Mouse (Mus musculus) kidney, adult 2 months (tissue): ENCODE measurements around the gene Asic5.

Experiments used
- CTCF ChIP-seq: fragments of 200-500 bp; conservative IDR thresholded peaks from 2 replicates; pipeline ENCODE4 v1.5.1; 2011; ENCODE audit warnings: low read depth, mild to moderate bottlenecking, control low read depth, low read length, moderate library complexity, mixed read lengths; ENCODE audit not compliant: insufficient read depth, insufficient read length
- POLR2A ChIP-seq: fragments of 200-500 bp; IDR thresholded peaks from one replicate; pipeline ENCODE4 v1.6.1; 2011; ENCODE audit warnings: low read depth, low read length, control low read depth

DNA sequence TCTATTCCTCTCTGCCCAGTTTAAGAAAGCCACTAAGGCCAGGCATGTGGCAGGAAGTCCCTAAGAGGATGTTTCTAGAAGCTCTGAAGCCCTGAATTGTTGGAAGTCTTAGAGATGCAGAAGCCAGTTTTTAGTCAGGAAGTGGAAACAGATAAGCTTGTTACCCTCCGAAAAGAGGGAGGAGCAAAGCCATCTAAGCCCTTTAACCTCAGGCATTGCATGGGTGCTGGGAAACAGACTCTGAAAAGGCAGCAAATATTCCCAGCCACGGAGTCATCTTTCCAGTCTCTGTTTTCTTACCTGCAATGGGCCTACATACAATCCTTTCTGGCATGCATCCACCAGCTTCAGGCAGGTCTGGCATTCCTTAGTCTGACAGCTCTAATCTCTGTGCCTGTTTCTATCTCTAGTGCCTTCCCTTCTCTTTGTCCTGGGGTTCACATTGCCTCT is 7.6 kb downstream of the Asic5 start:
- TF ChIP-seq CTCF (no peak), POLR2A (no peak)
